Mouse (Mus musculus) lung, postnatal 4 days (tissue): ENCODE data around the gene Klf12.

Experiments
- DNase-seq, 2 experiments: peaks; one replicate each; pipeline ENCODE4 v3.0.0; 2021

Gene Klf12

GRCm38 (mm10) chr14:100231384-100231783 is 53.1 kb downstream of the Klf12 start:
- DNase-seq = no peak

- DNase-seq = no peak
Measured at GRCm38 (mm10) chr14:100228120-100228519, 56.4 kb downstream of the Klf12 start.

- no peak for DNase-seq
Measured at GRCm38 (mm10) chr14:100227717-100228116, 56.8 kb downstream of the Klf12 start.

- peak; percentile 5 to 24 for DNase-seq
Measured at GRCm38 (mm10) chr14:100224151-100224550, 60.3 kb downstream of the Klf12 start.

GRCm38 (mm10) chr14:100222260-100222659 is 62.2 kb downstream of the Klf12 start:
- no peak for DNase-seq

- DNase-seq = no peak
Measured at GRCm38 (mm10) chr14:100215213-100215785, 69.2 kb downstream of the Klf12 start.

GRCm38 (mm10) chr14:100213066-100213465 is 71.4 kb downstream of the Klf12 start:
- DNase-seq = peak in 1 of 2 experiments; percentile 12

- DNase-seq = no peak
Measured at GRCm38 (mm10) chr14:100211826-100212117, 72.7 kb downstream of the Klf12 start.

- peak; percentile 25 to 28 for DNase-seq
Measured at GRCm38 (mm10) chr14:100211036-100211825, 73.2 kb downstream of the Klf12 start.

GRCm38 (mm10) chr14:100209814-100210419 is 74.6 kb downstream of the Klf12 start:
- no peak for DNase-seq

GRCm38 (mm10) chr14:100207081-100207480 is 77.4 kb downstream of the Klf12 start:
- DNase-seq = no peak

- DNase-seq = no peak
Measured at GRCm38 (mm10) chr14:100206207-100206606, 78.3 kb downstream of the Klf12 start.

GRCm38 (mm10) chr14:100200058-100200688 is 84.3 kb downstream of the Klf12 start:
- no peak for DNase-seq

GRCm38 (mm10) chr14:100198636-100199035 is 85.8 kb downstream of the Klf12 start:
- no peak for DNase-seq

- no peak for DNase-seq
Measured at GRCm38 (mm10) chr14:100197199-100197598, 87.3 kb downstream of the Klf12 start.

GRCm38 (mm10) chr14:100189490-100190197 is 94.8 kb downstream of the Klf12 start:
- DNase-seq = no peak

- no peak for DNase-seq
Measured at GRCm38 (mm10) chr14:100187372-100187771, 97.1 kb downstream of the Klf12 start.

- DNase-seq = no peak
Measured at GRCm38 (mm10) chr14:100177796-100178195, 106.7 kb downstream of the Klf12 start.

- DNase-seq = no peak
Measured at GRCm38 (mm10) chr14:100165075-100165474, 119.4 kb downstream of the Klf12 start.

- no peak for DNase-seq
Measured at GRCm38 (mm10) chr14:100156639-100157038, 127.8 kb downstream of the Klf12 start.

- DNase-seq = peak; percentile 19 to 50
Measured at GRCm38 (mm10) chr14:100147666-100148065, 136.8 kb downstream of the Klf12 start.

- DNase-seq = no peak
Measured at GRCm38 (mm10) chr14:100140370-100140769, 144.1 kb downstream of the Klf12 start.

- no peak for DNase-seq
Measured at GRCm38 (mm10) chr14:100134304-100134703, 150.2 kb downstream of the Klf12 start.
